Mouse (Mus musculus): ENCODE results near the gene Filip1. TPM values are rescaled to one million over a fixed set of nuclear protein-coding genes. Genes with fewer than 3 reads are reported as not detected.

Gene Filip1
- polyA plus RNA-seq, 2 experiments = 4.9 to 6.0 TPM

DNA sequence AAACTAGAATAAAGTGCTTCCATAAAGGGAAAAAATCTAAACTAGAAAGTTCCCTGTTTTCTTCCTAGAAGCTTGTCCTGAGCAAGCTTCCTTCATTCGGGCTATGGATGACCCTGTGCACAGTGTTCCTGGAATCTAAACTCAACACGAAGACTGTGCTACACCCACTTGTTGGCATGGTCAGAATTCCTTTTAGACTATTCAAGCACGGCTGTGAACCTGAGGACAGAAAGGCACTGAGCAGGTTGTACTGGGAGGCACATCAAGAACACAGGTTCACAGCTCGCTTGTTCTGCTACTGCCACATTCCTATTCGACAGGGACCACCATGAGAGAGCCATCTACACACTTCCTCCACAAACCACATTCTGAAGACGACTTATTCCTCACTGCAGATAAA lies 150.1 kb downstream of the Filip1 start:
- no peak for ATAC-seq (ENCODE audit: low FRiP score, low read depth)
- TF ChIP-seq POLR2A (IDR thresholded peaks at IDR 0.05; ENCODE audit: borderline replicate concordance, extremely low read depth, insufficient read depth, insufficient read length) = no peak

DNA sequence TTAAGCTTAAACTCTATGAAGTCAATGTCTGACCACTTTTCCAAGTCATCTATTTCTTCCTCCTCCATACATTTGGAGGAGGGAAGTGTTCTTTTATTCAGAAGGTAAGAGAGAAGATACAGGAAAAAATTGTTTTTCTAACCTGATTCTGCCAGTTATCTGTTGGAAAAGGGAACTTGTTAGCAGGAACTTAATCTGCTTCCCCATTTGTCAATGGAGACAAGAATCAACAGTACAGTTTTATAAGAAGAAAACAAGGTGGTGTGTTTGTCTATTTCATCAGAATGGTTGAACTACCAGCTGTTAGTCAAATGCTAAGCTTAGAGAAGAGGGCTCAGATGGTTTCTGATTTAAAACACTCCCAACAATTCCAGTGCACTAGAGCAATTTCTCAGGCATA lies 165.6 kb downstream of the Filip1 start:
- DNase-seq (ENCODE audit: low spot score) = no peak
- Histone ChIP-seq H3K4me3 (replicated peaks; ENCODE audit: low read length) (no peak overlapping the region), H3K4me2 (replicated peaks; ENCODE audit: low read depth, low read length, severe bottlenecking) (no peak overlapping the region), H3K9ac (ENCODE audit: low read depth, low read length, severe bottlenecking) (no peak overlapping the region), H3K27ac (replicated peaks; ENCODE audit: low read depth, low read length) (no peak overlapping the region), H3K36me3 (ENCODE audit: control insufficient read depth, insufficient read depth, low read length) (no peaks in the 10 kb centered on the region), H3K27me3 (ENCODE audit: control insufficient read depth, insufficient read depth, low read length) (no peaks in the 10 kb centered on the region), H3K4me1 (ENCODE audit: control insufficient read depth, insufficient read depth, low read length) (no peaks in the 10 kb centered on the region), H3K9me3 (ENCODE audit: control insufficient read depth, low read length) (no peaks in the 10 kb centered on the region)
- no peak for ATAC-seq (ENCODE audit: low FRiP score, low read depth)
- no peak for TF ChIP-seq POLR2A (IDR thresholded peaks at IDR 0.05; ENCODE audit: borderline replicate concordance, extremely low read depth, insufficient read depth, insufficient read length)

More for the DNA sequence above, 150.1 kb downstream of the Filip1 start:
- no peak overlapping the region for H3K4me2 ChIP-seq (replicated peaks; ENCODE audit: low read depth, low read length, severe bottlenecking)
- no peak overlapping the region for H3K27ac ChIP-seq (replicated peaks; ENCODE audit: low read depth, low read length)
- WGBS = 78% methylated on average over 6 of the region's 6 CpGs
- no peaks in the 10 kb centered on the region for H3K9me3 ChIP-seq (ENCODE audit: control insufficient read depth, low read length)
- no peak overlapping the region for H3K9ac ChIP-seq (ENCODE audit: low read depth, low read length, severe bottlenecking)
- H3K4me1 ChIP-seq (ENCODE audit: control insufficient read depth, insufficient read depth, low read length) = no peaks in the 10 kb centered on the region
- DNase-seq (ENCODE audit: low spot score) = no peak
- H3K4me3 ChIP-seq (replicated peaks; ENCODE audit: low read length) = no peak overlapping the region
- no peaks in the 10 kb centered on the region for H3K36me3 ChIP-seq (ENCODE audit: control insufficient read depth, insufficient read depth, low read length)
- H3K27me3 ChIP-seq (ENCODE audit: control insufficient read depth, insufficient read depth, low read length) = no peaks in the 10 kb centered on the region

DNA sequence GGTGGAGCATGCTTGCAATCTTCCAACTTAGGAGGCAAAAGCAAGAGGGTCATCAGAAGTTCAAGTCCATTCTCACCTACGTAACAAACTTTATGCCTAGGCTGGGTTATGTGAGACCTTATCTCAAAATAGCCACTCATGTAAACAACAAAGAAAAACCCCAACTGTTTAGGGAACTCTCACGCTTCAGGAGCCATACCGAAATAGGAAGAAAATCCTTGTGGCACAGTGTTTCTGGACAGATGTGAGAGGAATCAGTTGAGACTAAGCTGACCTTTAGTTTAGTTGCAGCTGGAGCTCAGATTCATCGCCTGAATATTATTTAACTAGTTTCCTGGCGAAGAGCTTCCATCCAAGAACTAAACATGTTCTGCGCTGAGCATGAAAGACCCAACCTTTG lies 170.0 kb downstream of the Filip1 start:
- TF ChIP-seq POLR2A (IDR thresholded peaks at IDR 0.05; ENCODE audit: borderline replicate concordance, extremely low read depth, insufficient read depth, insufficient read length) = no peak
- no peak overlapping the region for H3K4me2 ChIP-seq (replicated peaks; ENCODE audit: low read depth, low read length, severe bottlenecking)
- DNase-seq (ENCODE audit: low spot score) = no peak
- 82% methylated on average over 6 of the region's 6 CpGs for WGBS
- H3K9ac ChIP-seq (ENCODE audit: low read depth, low read length, severe bottlenecking) = no peak overlapping the region
- H3K27ac ChIP-seq (replicated peaks; ENCODE audit: low read depth, low read length) = no peak overlapping the region
- H3K27me3 ChIP-seq (ENCODE audit: control insufficient read depth, insufficient read depth, low read length) = no peaks in the 10 kb centered on the region
- H3K36me3 ChIP-seq (ENCODE audit: control insufficient read depth, insufficient read depth, low read length) = no peaks in the 10 kb centered on the region
- H3K4me3 ChIP-seq (replicated peaks; ENCODE audit: low read length) = no peak overlapping the region
- no peak for ATAC-seq (ENCODE audit: low FRiP score, low read depth)
- H3K9me3 ChIP-seq (ENCODE audit: control insufficient read depth, low read length) = no peaks in the 10 kb centered on the region
- H3K4me1 ChIP-seq (ENCODE audit: control insufficient read depth, insufficient read depth, low read length) = no peaks in the 10 kb centered on the region

DNA sequence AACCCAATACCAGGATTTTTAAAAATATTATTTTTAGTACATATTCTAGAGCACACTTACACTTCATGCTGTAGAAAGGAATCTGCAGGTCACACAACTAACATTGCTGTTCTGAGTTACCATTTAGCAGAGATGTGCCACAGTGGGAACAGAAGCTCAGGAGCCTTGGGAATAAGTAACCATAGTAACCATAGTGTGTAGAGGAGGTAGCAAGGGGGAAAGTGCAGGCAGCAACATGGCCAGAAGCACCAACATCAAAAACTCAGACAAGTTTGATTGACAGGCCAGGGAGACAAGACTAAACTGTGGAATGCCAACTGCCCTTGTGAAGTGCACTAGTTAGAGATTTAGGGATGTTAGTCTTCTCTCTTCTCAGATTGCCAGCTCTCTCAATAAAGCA lies 170.6 kb downstream of the Filip1 start:
- no peak overlapping the region for H3K4me2 ChIP-seq (replicated peaks; ENCODE audit: low read depth, low read length, severe bottlenecking)
- TF ChIP-seq POLR2A (IDR thresholded peaks at IDR 0.05; ENCODE audit: borderline replicate concordance, extremely low read depth, insufficient read depth, insufficient read length) = no peak
- no peaks in the 10 kb centered on the region for H3K9me3 ChIP-seq (ENCODE audit: control insufficient read depth, low read length)

DNA sequence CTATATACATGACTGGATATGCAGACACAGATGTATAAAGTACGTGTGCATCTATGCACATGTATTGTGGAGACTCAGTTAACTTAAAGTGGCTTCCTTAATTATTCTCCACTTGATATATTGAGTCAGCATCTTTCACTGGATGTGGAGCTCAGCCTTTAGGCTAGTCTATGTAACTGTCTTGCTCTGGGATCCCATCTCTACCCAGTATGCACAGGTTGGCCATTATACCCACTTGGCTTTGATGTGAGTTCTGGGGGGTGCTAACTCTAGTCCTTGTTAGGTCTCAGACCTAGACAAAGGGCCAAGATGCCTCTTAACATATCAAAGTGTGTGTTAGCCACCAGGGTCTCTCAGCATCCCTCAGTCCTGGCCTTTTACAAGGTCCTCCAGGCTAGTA lies 181.4 kb downstream of the Filip1 start:
- Histone ChIP-seq H3K4me2 (replicated peaks; ENCODE audit: low read depth, low read length, severe bottlenecking) (no peak overlapping the region), H3K36me3 (ENCODE audit: control insufficient read depth, insufficient read depth, low read length) (no peaks in the 10 kb centered on the region), H3K27ac (replicated peaks; ENCODE audit: low read depth, low read length) (no peak overlapping the region), H3K27me3 (ENCODE audit: control insufficient read depth, insufficient read depth, low read length) (no peaks in the 10 kb centered on the region), H3K4me3 (replicated peaks; ENCODE audit: low read length) (no peak overlapping the region), H3K4me1 (ENCODE audit: control insufficient read depth, insufficient read depth, low read length) (no peaks in the 10 kb centered on the region), H3K9ac (ENCODE audit: low read depth, low read length, severe bottlenecking) (no peak overlapping the region), H3K9me3 (ENCODE audit: control insufficient read depth, low read length) (no peaks in the 10 kb centered on the region)
- DNase-seq (ENCODE audit: low spot score) (no peak), ATAC-seq (ENCODE audit: low FRiP score, low read depth) (no peak)
- no peak for TF ChIP-seq POLR2A (IDR thresholded peaks at IDR 0.05; ENCODE audit: borderline replicate concordance, extremely low read depth, insufficient read depth, insufficient read length)
- WGBS = 95% methylated on average over 1 of the region's 1 CpGs

More for the DNA sequence above, 170.6 kb downstream of the Filip1 start:
- Histone ChIP-seq H3K27ac (replicated peaks; ENCODE audit: low read depth, low read length) (no peak overlapping the region), H3K4me1 (ENCODE audit: control insufficient read depth, insufficient read depth, low read length) (no peaks in the 10 kb centered on the region), H3K36me3 (ENCODE audit: control insufficient read depth, insufficient read depth, low read length) (no peaks in the 10 kb centered on the region), H3K27me3 (ENCODE audit: control insufficient read depth, insufficient read depth, low read length) (no peaks in the 10 kb centered on the region), H3K9ac (ENCODE audit: low read depth, low read length, severe bottlenecking) (no peak overlapping the region), H3K4me3 (replicated peaks; ENCODE audit: low read length) (no peak overlapping the region)
- DNase-seq (ENCODE audit: low spot score) = no peak
- ATAC-seq (ENCODE audit: low FRiP score, low read depth) = no peak

DNA sequence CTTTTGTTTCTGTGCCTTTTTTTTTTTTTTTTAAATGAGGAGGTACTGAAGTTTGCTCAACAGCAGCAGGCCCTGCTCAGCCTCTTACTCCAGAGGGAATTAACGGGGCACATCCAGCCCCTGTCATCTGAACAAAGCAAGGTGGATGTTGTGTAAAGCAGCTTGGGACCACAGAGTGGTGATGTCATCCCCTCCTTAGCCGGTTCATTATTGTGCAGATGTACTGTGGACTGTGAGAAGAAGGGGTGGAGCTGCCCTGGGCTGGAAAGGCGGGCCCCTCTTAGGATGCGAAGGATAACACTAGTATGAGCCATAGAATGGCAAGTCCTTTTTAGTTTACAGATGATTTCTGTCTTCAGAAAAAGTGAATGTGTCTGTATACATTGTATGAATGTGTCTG lies 181.8 kb downstream of the Filip1 start:
- Histone ChIP-seq H3K4me1 (ENCODE audit: control insufficient read depth, insufficient read depth, low read length) (no peaks in the 10 kb centered on the region), H3K9me3 (ENCODE audit: control insufficient read depth, low read length) (no peaks in the 10 kb centered on the region), H3K9ac (ENCODE audit: low read depth, low read length, severe bottlenecking) (no peak overlapping the region), H3K4me3 (replicated peaks; ENCODE audit: low read length) (no peak overlapping the region), H3K36me3 (ENCODE audit: control insufficient read depth, insufficient read depth, low read length) (no peaks in the 10 kb centered on the region), H3K27ac (replicated peaks; ENCODE audit: low read depth, low read length) (no peak overlapping the region), H3K4me2 (replicated peaks; ENCODE audit: low read depth, low read length, severe bottlenecking) (no peak overlapping the region), H3K27me3 (ENCODE audit: control insufficient read depth, insufficient read depth, low read length) (no peaks in the 10 kb centered on the region)
- no peak for ATAC-seq (ENCODE audit: low FRiP score, low read depth)
- no peak for TF ChIP-seq POLR2A (IDR thresholded peaks at IDR 0.05; ENCODE audit: borderline replicate concordance, extremely low read depth, insufficient read depth, insufficient read length)
- DNase-seq (ENCODE audit: low spot score) = no peak
- 32% methylated on average over 4 of the region's 4 CpGs for WGBS

Measured in limb, embryonic 14.5 days (tissue).